Mouse (Mus musculus): ENCODE results near the gene Cenpk. TPM values are rescaled to one million over a fixed set of nuclear protein-coding genes. Genes with fewer than 3 reads are reported as not detected.
"Not testable (repeated sequence)": the region's sequence is repeated elsewhere in the genome, so short reads cannot be mapped to it uniquely, and the experiment has no call there.

The Cenpk gene
- 1 to 10 TPM in 1 of 2 experiments, under 1 TPM in 1; 0.94 to 1.5 TPM for total RNA-seq (2021)
- long read RNA-seq, experiment 1, partial matches to known transcripts: 0 of 1 reads
- long read RNA-seq, experiment 1, other reads (novel, unspliced or antisense): 1 of 1 reads
- long read RNA-seq, experiment 2, partial matches to known transcripts: 0 of 1 reads
- long read RNA-seq, experiment 2, other reads (novel, unspliced or antisense): 1 of 1 reads

GRCm38 (mm10) chr13:104228384-104229066 lies at the start of gene Cenpk, which contains the start of gene Ppwd1:
Gene Cenpk, plus strand, starts transcription at chr13:104228611.
Gene Ppwd1, minus strand, starts transcription at chr13:104228843.
- intact Hi-C loops (cut with DNase I): loop anchor here (10.0 kb wide), 1 partner anchor 556 kb away; no protein-coding TSS in a partner anchor

GRCm38 (mm10) chr13:104178650-104179121 lies 49.7 kb upstream of the Cenpk start, which contains the start of gene Trim23:
Gene Trim23, plus strand, starts transcription at chr13:104178797.
- peak; percentile 98 for DNase-seq (ENCODE audit: low spot score in 2 of 2)
- intact Hi-C loops (cut with DNase I): no loop called here

More at GRCm38 (mm10) chr13:104228384-104229066, at the start of gene Cenpk, which contains the start of gene Ppwd1:
- DNase-seq (ENCODE audit: low spot score in 2 of 2): peak; percentile 97 to 98

GRCm38 (mm10) chr13:104179176-104179888 lies 49.1 kb upstream of the Cenpk start:
- intact Hi-C loops (cut with DNase I): no loop called here
- no peak for DNase-seq (ENCODE audit: low spot score in 2 of 2)

GRCm38 (mm10) chr13:104187357-104187756 lies 41.1 kb upstream of the Cenpk start:
- intact Hi-C loops (cut with DNase I): no loop called here
- no peak for DNase-seq (ENCODE audit: low spot score in 2 of 2)

- intact Hi-C loops (cut with DNase I): not testable (repeated sequence)
Observed at GRCm38 (mm10) chr13:104195891-104196290, 32.5 kb upstream of the Cenpk start.

GRCm38 (mm10) chr13:104204313-104204712 lies 24.1 kb upstream of the Cenpk start:
- intact Hi-C loops (cut with DNase I): no loop called here

More at GRCm38 (mm10) chr13:104195891-104196290, 32.5 kb upstream of the Cenpk start:
- not testable (repeated sequence) for DNase-seq (ENCODE audit: low spot score in 2 of 2)

GRCm38 (mm10) chr13:104227478-104227877 lies 933 bp upstream of the Cenpk start:
- intact Hi-C loops (cut with DNase I): loop anchor here (10.0 kb wide), 1 partner anchor 557 kb away; no protein-coding TSS in a partner anchor
- DNase-seq (ENCODE audit: low spot score in 2 of 2): no peak

More at GRCm38 (mm10) chr13:104204313-104204712, 24.1 kb upstream of the Cenpk start:
- no peak for DNase-seq (ENCODE audit: low spot score in 2 of 2)

- intact Hi-C loops (cut with DNase I): loop anchor here (10.0 kb wide), 1 partner anchor 556 kb away; no protein-coding TSS in a partner anchor
- DNase-seq (ENCODE audit: low spot score in 2 of 2): no peak
Observed at GRCm38 (mm10) chr13:104229181-104229580, 770 bp downstream of the Cenpk start.

- intact Hi-C loops (cut with DNase I): no loop called here
- no peak for DNase-seq (ENCODE audit: low spot score in 2 of 2)
Observed at GRCm38 (mm10) chr13:104258997-104259396, 30.6 kb downstream of the Cenpk start.

GRCm38 (mm10) chr13:104285031-104285431 lies 56.6 kb downstream of the Cenpk start:
- peak; percentile 9 to 61 for DNase-seq (ENCODE audit: low spot score in 2 of 2)
- intact Hi-C loops (cut with DNase I): loop anchor here (5.0 kb wide), 3 partner anchors 232 to 657 kb away; no protein-coding TSS in a partner anchor

GRCm38 (mm10) chr13:104285737-104286311 lies 57.4 kb downstream of the Cenpk start:
- intact Hi-C loops (cut with DNase I): loop anchor here (2.0 to 5.0 kb wide), 4 partner anchors 231 to 656 kb away; no protein-coding TSS in a partner anchor
- DNase-seq (ENCODE audit: low spot score in 2 of 2): peak; percentile 9 to 19

- intact Hi-C loops (cut with DNase I): loop anchor here (2.0 to 5.0 kb wide), 4 partner anchors 231 to 656 kb away; no protein-coding TSS in a partner anchor
- no peak for DNase-seq (ENCODE audit: low spot score in 2 of 2)
Observed at GRCm38 (mm10) chr13:104286336-104286735, 57.9 kb downstream of the Cenpk start.

- peak; percentile 89 to 94 for DNase-seq (ENCODE audit: low spot score in 2 of 2)
- intact Hi-C loops (cut with DNase I): loop anchor here (2.0 to 5.0 kb wide), 4 partner anchors 230 to 655 kb away; no protein-coding TSS in a partner anchor
Observed at GRCm38 (mm10) chr13:104286897-104287309, 58.5 kb downstream of the Cenpk start.

GRCm38 (mm10) chr13:104287366-104288225 lies 59.2 kb downstream of the Cenpk start, which contains the start of gene Adamts6:
Gene Adamts6, plus strand, starts transcription at chr13:104287835.
- intact Hi-C loops (cut with DNase I): loop anchor here (2.0 to 5.0 kb wide), 4 partner anchors 230 to 655 kb away; no protein-coding TSS in a partner anchor

GRCm38 (mm10) chr13:104288226-104288859 lies 59.9 kb downstream of the Cenpk start:
- DNase-seq (ENCODE audit: low spot score in 2 of 2): peak; percentile 10 to 48
- intact Hi-C loops (cut with DNase I): loop anchor here (5.0 kb wide), 3 partner anchors 229 to 654 kb away; no protein-coding TSS in a partner anchor

More at GRCm38 (mm10) chr13:104287366-104288225, 59.2 kb downstream of the Cenpk start, which contains the start of gene Adamts6:
- DNase-seq (ENCODE audit: low spot score in 2 of 2): no peak

- intact Hi-C loops (cut with DNase I): loop anchor here (5.0 kb wide), 3 partner anchors 228 to 653 kb away; no protein-coding TSS in a partner anchor
- no peak for DNase-seq (ENCODE audit: low spot score in 2 of 2)
Observed at GRCm38 (mm10) chr13:104289176-104289575, 60.8 kb downstream of the Cenpk start.

GRCm38 (mm10) chr13:104295472-104295871 lies 67.1 kb downstream of the Cenpk start:
- DNase-seq (ENCODE audit: low spot score in 2 of 2): no peak
- intact Hi-C loops (cut with DNase I): no loop called here

All from left cerebral cortex, postnatal 14 days (tissue).